Mouse (Mus musculus) lung, postnatal 25 days (tissue): ENCODE data around the gene Crabp2.

Source experiments
- DNase-seq: peaks from one replicate; pipeline ENCODE4 v3.0.0; 2022; ENCODE audit warnings: low spot score

Gene Crabp2

GRCm38 (mm10) chr3:87958967-87959366 is 10.5 kb downstream of the Crabp2 start:
- DNase-seq, result no peak

- DNase-seq, result no peak
Measured at GRCm38 (mm10) chr3:87959371-87959770, 10.9 kb downstream of the Crabp2 start.

- DNase-seq, result no peak
Measured at GRCm38 (mm10) chr3:87960191-87960585, 11.7 kb downstream of the Crabp2 start.

GRCm38 (mm10) chr3:87960586-87961191 is 12.2 kb downstream of the Crabp2 start:
- peak; percentile 90 for DNase-seq

GRCm38 (mm10) chr3:87970184-87970938 is 21.9 kb downstream of the Crabp2 start:
- peak; percentile 67 for DNase-seq

GRCm38 (mm10) chr3:87970939-87971488 is 22.5 kb downstream of the Crabp2 start, which contains the start of gene Nes:
TSS of gene Nes (plus strand) at chr3:87971078.
- DNase-seq, result peak; percentile 75

GRCm38 (mm10) chr3:87971489-87972202 is 23.2 kb downstream of the Crabp2 start:
- DNase-seq, result no peak

- DNase-seq, result no peak
Measured at GRCm38 (mm10) chr3:87972203-87972664, 23.8 kb downstream of the Crabp2 start.

GRCm38 (mm10) chr3:87972776-87973175 is 24.3 kb downstream of the Crabp2 start:
- no peak for DNase-seq

GRCm38 (mm10) chr3:87973593-87974380 is 25.3 kb downstream of the Crabp2 start:
- DNase-seq, result no peak

- no peak for DNase-seq
Measured at GRCm38 (mm10) chr3:87974381-87974987, 26.0 kb downstream of the Crabp2 start.

- no peak for DNase-seq
Measured at GRCm38 (mm10) chr3:87979493-87979892, 31.0 kb downstream of the Crabp2 start.

- no peak for DNase-seq
Measured at GRCm38 (mm10) chr3:87980085-87980484, 31.6 kb downstream of the Crabp2 start.

- no peak for DNase-seq
Measured at GRCm38 (mm10) chr3:87980728-87981127, 32.3 kb downstream of the Crabp2 start.

- DNase-seq, result peak; percentile 48
Measured at GRCm38 (mm10) chr3:87981214-87981760, 32.8 kb downstream of the Crabp2 start.

- DNase-seq, result peak; percentile 83
Measured at GRCm38 (mm10) chr3:87981894-87982835, 33.7 kb downstream of the Crabp2 start.

- DNase-seq, result peak; percentile 88
Measured at GRCm38 (mm10) chr3:87982836-87983601, 34.6 kb downstream of the Crabp2 start.

GRCm38 (mm10) chr3:87983627-87984026 is 35.2 kb downstream of the Crabp2 start:
- DNase-seq, result no peak

- no peak for DNase-seq
Measured at GRCm38 (mm10) chr3:87984094-87984493, 35.6 kb downstream of the Crabp2 start.
